ENCODE assay signal across 10 mouse cellular contexts in the genomic region with DNA sequence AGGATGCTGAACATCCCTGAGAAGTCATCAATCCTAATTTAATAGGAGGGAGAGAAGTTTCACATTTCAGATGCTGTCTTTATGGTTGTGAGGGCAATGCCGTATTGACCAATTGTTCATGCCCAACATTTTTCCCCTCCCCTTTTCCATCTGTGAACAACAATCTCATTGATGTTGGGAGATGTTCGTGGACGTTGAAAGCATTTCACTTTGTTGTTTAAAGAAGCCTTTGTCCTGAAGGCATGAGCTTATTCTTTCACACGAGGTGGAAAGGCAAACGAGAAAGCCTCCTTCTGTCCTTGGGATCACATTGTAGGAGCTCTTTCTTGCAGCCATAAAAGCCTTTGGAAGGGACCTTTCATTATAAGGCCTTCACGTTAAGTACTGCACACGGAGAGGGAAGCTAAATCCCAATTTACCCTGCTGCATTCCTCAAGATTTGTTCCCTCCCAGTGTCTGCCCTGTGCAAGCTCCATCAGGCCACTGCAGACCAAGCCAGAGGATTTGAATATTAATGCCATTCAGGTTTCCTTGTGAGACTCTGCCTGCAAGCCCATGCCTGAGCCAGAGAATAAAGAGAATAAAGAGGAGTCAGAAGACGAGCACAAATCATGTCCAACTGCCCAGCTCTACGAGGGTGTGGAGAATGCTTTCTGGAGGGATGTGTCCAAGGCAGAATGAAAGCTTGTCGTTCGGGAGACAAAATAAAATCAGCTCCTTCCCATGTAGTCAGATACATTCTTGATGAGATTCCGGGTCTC.
A peak's percentile ranks its signal among the peaks of the same experiment; 100 is the strongest.
DNase-seq lines count a peak whose midpoint lies in the region; ATAC-seq and TF ChIP-seq lines count a peak whose summit lies in the region.
"Had no signal": no experiment of that assay in that cellular context is flagged by ENCODE, and none has a peak within 500 bp of the region (broad histone marks: within the 10 kb centered on the region; RNA-seq: fewer than 3 reads in every experiment).

No protein-coding gene starts in this region.

- 16% methylated on average over 12 of the region's 12 CpGs for WGBS in hindbrain, embryonic 10.5 days
- 6% methylated on average over 12 of the region's 12 CpGs for WGBS in midbrain, embryonic 15.5 days

- peak overlapping the region; percentile 56 for H3K27ac ChIP-seq in gastrocnemius, adult 2 months
- H3K27ac ChIP-seq in hindbrain, embryonic 10.5 days, result peak overlapping the region; percentile 88
- H3K27ac ChIP-seq in midbrain, embryonic 15.5 days, result peak overlapping the region; percentile 76
- H3K27ac ChIP-seq: embryonic facial prominence, embryonic 12.5 days had no signal

- no peak overlapping the region for H3K9ac ChIP-seq in midbrain, embryonic 15.5 days
- H3K9ac ChIP-seq: embryonic facial prominence, embryonic 12.5 days had no signal

- H3K36me3 ChIP-seq in hindbrain, embryonic 10.5 days, result no peaks in the 10 kb centered on the region
- H3K36me3 ChIP-seq in midbrain, embryonic 15.5 days (replicated peaks), result no peaks in the 10 kb centered on the region
- H3K36me3 ChIP-seq: embryonic facial prominence, embryonic 12.5 days had no signal

- TF ChIP-seq CTCF in gastrocnemius, adult 2 months (IDR thresholded peaks at IDR 0.05), result no peak

- no peaks in the 10 kb centered on the region for H3K9me3 ChIP-seq in hindbrain, embryonic 10.5 days
- no peaks in the 10 kb centered on the region for H3K9me3 ChIP-seq in midbrain, embryonic 15.5 days
- H3K9me3 ChIP-seq: embryonic facial prominence, embryonic 12.5 days had no signal

- peak overlapping the region; percentile 14 for H3K4me2 ChIP-seq in midbrain, embryonic 15.5 days
- H3K4me2 ChIP-seq: embryonic facial prominence, embryonic 12.5 days had no signal

- 0 out of 2 replicates have a peak, but pooled peaks cover 3% of the 10 kb centered on the region for H3K27me3 ChIP-seq in hindbrain, embryonic 10.5 days (ENCODE audit: insufficient read depth, poor library complexity, severe bottlenecking)
- no peaks in the 10 kb centered on the region for H3K27me3 ChIP-seq in midbrain, embryonic 15.5 days (replicated peaks)
- H3K27me3 ChIP-seq: embryonic facial prominence, embryonic 12.5 days had no signal

- DNase-seq in gastrocnemius, adult 2 months, result peak; percentile 18
- no peak for DNase-seq in gastrocnemius, postnatal 14 days
- peak; percentile 61 for DNase-seq in embryo, embryonic 11 days
- DNase-seq in hindbrain, embryonic 10.5 days (ENCODE audit: low spot score), result peak; percentile 52
- no peak for DNase-seq in right cerebral cortex, adult 18-20 months
- no peak for DNase-seq in kidney, adult 11 months
- DNase-seq in kidney, postnatal 25 days, result no peak

- H3K4me1 ChIP-seq in hindbrain, embryonic 10.5 days (replicated peaks), result peaks cover 30% of the 10 kb centered on the region
- H3K4me1 ChIP-seq in midbrain, embryonic 15.5 days, result peaks cover 17% of the 10 kb centered on the region
- H3K4me1 ChIP-seq: embryonic facial prominence, embryonic 12.5 days had no signal

- intact Hi-C loops in gastrocnemius, adult 2 months (cut with DNase I), result no loop called here
- intact Hi-C loops in gastrocnemius, postnatal 14 days (cut with DNase I; ENCODE audit: low total_unique reads), result no loop called here

- peak; percentile 85 for ATAC-seq in midbrain, embryonic 15.5 days (replicated peaks)
- ATAC-seq: lung, postnatal 0 days had no signal

- 0 out of 2 replicates have a peak overlapping the region, but pooled peaks have one; percentile 11 for H3K4me3 ChIP-seq in gastrocnemius, adult 2 months
- H3K4me3 ChIP-seq in hindbrain, embryonic 10.5 days, result peak overlapping the region; percentile 18; the same call in 1 of the 2 replicates
- no peak overlapping the region for H3K4me3 ChIP-seq in midbrain, embryonic 15.5 days
- H3K4me3 ChIP-seq: embryonic facial prominence, embryonic 12.5 days had no signal

Comparison
In these comparisons a context has a peak if more than half of its experiments do, and no peak if none do; other contexts are left out.
1. DNase-seq: peak in gastrocnemius, adult 2 months (single experiment), embryo, embryonic 11 days (single experiment) and hindbrain, embryonic 10.5 days (single experiment); none in gastrocnemius, postnatal 14 days (single experiment), right cerebral cortex, adult 18-20 months (single experiment), kidney, adult 11 months (single experiment) and kidney, postnatal 25 days (0 of 2).
2. Peak in every context shown above with its lines, with median percentiles within 50 percentile points of each other: H3K27ac ChIP-seq.